29 mouse cellular contexts compared by ENCODE assay signal in genomic region chr1:88317279-88317678, GRCm38 (mm10). TPM values are rescaled to one million over a fixed set of nuclear protein-coding genes. Genes with fewer than 3 reads are reported as not detected.
A peak's percentile ranks its signal among the peaks of the same experiment; 100 is the strongest.
DNase-seq lines count a peak whose midpoint lies in the region; ATAC-seq and TF ChIP-seq lines count a peak whose summit lies in the region.
"Had no signal": no experiment of that assay in that cellular context is flagged by ENCODE, and none has a peak within 500 bp of the region (broad histone marks: within the 10 kb centered on the region; RNA-seq: fewer than 3 reads in every experiment).

No protein-coding gene starts in this region.

- no peaks in the 10 kb centered on the region for H3K27me3 ChIP-seq in liver, postnatal 0 days (ENCODE audit: insufficient read depth, low read length)
- no peaks in the 10 kb centered on the region for H3K27me3 ChIP-seq in lung, postnatal 0 days (replicated peaks; ENCODE audit: insufficient read depth, low read length)
- no peaks in the 10 kb centered on the region for H3K27me3 ChIP-seq in stomach, postnatal 0 days (ENCODE audit: control insufficient read depth, insufficient read depth, low read length)
- H3K27me3 ChIP-seq: embryonic facial prominence, embryonic 13.5 days; embryonic facial prominence, embryonic 15.5 days; forebrain, embryonic 12.5 days had no signal

- no peaks in the 10 kb centered on the region for H3K9me3 ChIP-seq in liver, postnatal 0 days (ENCODE audit: low read length)
- no peaks in the 10 kb centered on the region for H3K9me3 ChIP-seq in lung, postnatal 0 days (ENCODE audit: low read length)
- no peaks in the 10 kb centered on the region for H3K9me3 ChIP-seq in stomach, postnatal 0 days (ENCODE audit: control insufficient read depth, low read length)
- H3K9me3 ChIP-seq: embryonic facial prominence, embryonic 13.5 days; embryonic facial prominence, embryonic 15.5 days; forebrain, embryonic 10.5 days; forebrain, embryonic 12.5 days had no signal

- no peak for TF ChIP-seq EP300 in liver, postnatal 0 days (IDR thresholded peaks at IDR 0.05; ENCODE audit: low read depth)
- no peak for TF ChIP-seq EP300 in lung, postnatal 0 days (IDR thresholded peaks at IDR 0.05)
- TF ChIP-seq EP300 in stomach, postnatal 0 days (optimal IDR thresholded peaks at IDR 0.05) = no peak

- no peak overlapping the region for H3K9ac ChIP-seq in liver, postnatal 0 days (replicated peaks)
- no peak overlapping the region for H3K9ac ChIP-seq in lung, postnatal 0 days (replicated peaks; ENCODE audit: low read depth)
- no peak overlapping the region for H3K9ac ChIP-seq in stomach, postnatal 0 days (ENCODE audit: low read length)
- H3K9ac ChIP-seq: embryonic facial prominence, embryonic 13.5 days; embryonic facial prominence, embryonic 15.5 days; forebrain, embryonic 12.5 days had no signal

- H3K4me1 ChIP-seq in liver, postnatal 0 days (ENCODE audit: insufficient read depth) = no peaks in the 10 kb centered on the region
- H3K4me1 ChIP-seq in lung, postnatal 0 days (ENCODE audit: insufficient read depth, low read depth, low read length) = no peaks in the 10 kb centered on the region
- no peaks in the 10 kb centered on the region for H3K4me1 ChIP-seq in stomach, postnatal 0 days (replicated peaks; ENCODE audit: control insufficient read depth, insufficient read depth)
- H3K4me1 ChIP-seq: embryonic facial prominence, embryonic 13.5 days; embryonic facial prominence, embryonic 15.5 days; forebrain, embryonic 10.5 days; forebrain, embryonic 12.5 days had no signal

- WGBS in liver, postnatal 0 days (ENCODE audit: insufficient replicate concordance) = 62% methylated on average over 1 of the region's 1 CpGs
- WGBS in lung, postnatal 0 days = 72% methylated on average over 1 of the region's 1 CpGs
- WGBS in stomach, postnatal 0 days = 62% methylated on average over 1 of the region's 1 CpGs

- ATAC-seq in liver, postnatal 0 days = peak; percentile 84
- peak; percentile 41 for ATAC-seq in lung, postnatal 0 days
- peak; percentile 61; the same call in 1 of the 2 replicates for ATAC-seq in stomach, postnatal 0 days (ENCODE audit: low FRiP score, low TSS enrichment)
- ATAC-seq: activated CD4-positive, CD25-positive, alpha-beta regulatory T cell, adult 4 months; forebrain, embryonic 14.5 days; forebrain, embryonic 16.5 days; Patski had no signal

- TF ChIP-seq CTCF in liver, postnatal 0 days (IDR thresholded peaks at IDR 0.05; ENCODE audit: low read depth) = no peak
- no peak for TF ChIP-seq CTCF in lung, postnatal 0 days (IDR thresholded peaks at IDR 0.05)
- TF ChIP-seq CTCF in stomach, postnatal 0 days (IDR thresholded peaks at IDR 0.05; ENCODE audit: low read depth) = no peak

- H3K4me2 ChIP-seq in liver, postnatal 0 days (ENCODE audit: low read depth, low read length) = no peak overlapping the region
- no peak overlapping the region for H3K4me2 ChIP-seq in lung, postnatal 0 days (replicated peaks; ENCODE audit: low read depth, low read length)
- no peak overlapping the region for H3K4me2 ChIP-seq in stomach, postnatal 0 days (replicated peaks; ENCODE audit: low read depth)
- H3K4me2 ChIP-seq: embryonic facial prominence, embryonic 13.5 days; embryonic facial prominence, embryonic 15.5 days; forebrain, embryonic 12.5 days had no signal

- H3K4me3 ChIP-seq in liver, postnatal 0 days (ENCODE audit: low read depth, low read length) = no peak overlapping the region
- H3K4me3 ChIP-seq in lung, postnatal 0 days (ENCODE audit: low read depth, low read length) = no peak overlapping the region
- H3K4me3 ChIP-seq in stomach, postnatal 0 days (ENCODE audit: low read depth, low read length) = no peak overlapping the region
- H3K4me3 ChIP-seq: embryonic facial prominence, embryonic 13.5 days; embryonic facial prominence, embryonic 15.5 days; erythroblast, embryonic 14.5 days; forebrain, embryonic 10.5 days; forebrain, embryonic 12.5 days had no signal

- DNase-seq in adrenal gland, adult 2 months = peak; percentile 44
- DNase-seq in adrenal gland, postnatal 25 days = no peak
- no peak for DNase-seq in liver, postnatal 0 days
- no peak for DNase-seq in liver
- peak; percentile 19 for DNase-seq in lung, postnatal 0 days (ENCODE audit: low spot score)
- no peak for DNase-seq in lung, postnatal 25 days (ENCODE audit: low spot score)
- no peak for DNase-seq in stomach, postnatal 0 days (ENCODE audit: low spot score)
- no peak for DNase-seq in cerebellum, postnatal 10 days
- DNase-seq: adrenal gland, postnatal 10 days; cerebellum, adult 11-12 months; cerebellum, adult 2 months; cerebellum, adult 9-10 months; cerebellum, postnatal 14 days; cerebellum, postnatal 36 days; embryo, embryonic 11 days had no signal

- no peaks in the 10 kb centered on the region for H3K36me3 ChIP-seq in liver, postnatal 0 days (replicated peaks; ENCODE audit: insufficient read depth, low read length)
- H3K36me3 ChIP-seq in lung, postnatal 0 days (ENCODE audit: insufficient read depth, low read length) = no peaks in the 10 kb centered on the region
- no peaks in the 10 kb centered on the region for H3K36me3 ChIP-seq in stomach, postnatal 0 days (ENCODE audit: control insufficient read depth, insufficient read depth, low read length)
- H3K36me3 ChIP-seq: embryonic facial prominence, embryonic 13.5 days; embryonic facial prominence, embryonic 15.5 days; forebrain, embryonic 10.5 days; forebrain, embryonic 12.5 days had no signal

- H3K27ac ChIP-seq in liver, postnatal 0 days (ENCODE audit: low read depth) = no peak overlapping the region
- no peak overlapping the region for H3K27ac ChIP-seq in lung, postnatal 0 days (ENCODE audit: low read length)
- no peak overlapping the region for H3K27ac ChIP-seq in stomach, postnatal 0 days (replicated peaks)
- H3K27ac ChIP-seq: embryonic facial prominence, embryonic 13.5 days; embryonic facial prominence, embryonic 15.5 days; forebrain, embryonic 10.5 days; forebrain, embryonic 12.5 days had no signal

RNA-seq across cellular contexts. Expression of gene Trpm8, which starts 39.8 kb away (rescaled TPM):
- total RNA-seq in adrenal gland, adult 2 months (2021) = not detected
- polyA plus RNA-seq in adrenal gland, adult 2 months (2012; rRNA removed) = not detected in 2 replicates
- total RNA-seq in adrenal gland, postnatal 25 days (2021) = not detected in 2 replicates
- not detected in 2 replicates for polyA plus RNA-seq in liver, postnatal 0 days (2015; fragmentation: Nextera tagmentation; extraction: Ambion mirVana)
- polyA plus RNA-seq in lung, postnatal 0 days (2015; fragmentation: Nextera tagmentation; extraction: Ambion mirVana) = 0.05 TPM in 1 of 2 replicates, not detected in the other
- polyA plus RNA-seq in stomach, postnatal 0 days (2015; fragmentation: Nextera tagmentation; extraction: Ambion mirVana) = 0.02 and 0.06 TPM in 2 replicates
- total RNA-seq: adrenal gland, adult 18-20 months; adrenal gland, postnatal 10 days; adrenal gland, postnatal 36 days; common myeloid progenitor, adult 5-6 weeks; MEL had no signal
- polyA plus RNA-seq: activated CD4-positive, CD25-positive, alpha-beta regulatory T cell, adult 4 months; embryonic facial prominence, embryonic 11.5 days; embryonic facial prominence, embryonic 13.5 days; erythroblast, embryonic 14.5 days; forebrain, embryonic 10.5 days; forebrain, embryonic 12.5 days; forebrain, embryonic 14.5 days had no signal

RNA-seq across cellular contexts. Expression of gene Hjurp, which starts 39.8 kb away (rescaled TPM):
- total RNA-seq in adrenal gland, adult 2 months (2021) = 10 to 100 TPM; 24.7 to 25.5 TPM
- 13.6 and 17.5 TPM in 2 replicates for polyA plus RNA-seq in adrenal gland, adult 2 months (2012; rRNA removed)
- 58.4 and 64.0 TPM in 2 replicates for total RNA-seq in adrenal gland, postnatal 25 days (2021)
- 31.4 and 37.0 TPM in 2 replicates for polyA plus RNA-seq in liver, postnatal 0 days (2015; fragmentation: Nextera tagmentation; extraction: Ambion mirVana)
- polyA plus RNA-seq in lung, postnatal 0 days (2015; fragmentation: Nextera tagmentation; extraction: Ambion mirVana) = 21.9 and 26.0 TPM in 2 replicates
- polyA plus RNA-seq in stomach, postnatal 0 days (2015; fragmentation: Nextera tagmentation; extraction: Ambion mirVana) = 30.0 and 34.1 TPM in 2 replicates

Comparison
In these comparisons a context has a peak if more than half of its experiments do, and no peak if none do; other contexts are left out.
1. DNase-seq: peak in adrenal gland, adult 2 months (single experiment) and lung, postnatal 0 days (single experiment); none in adrenal gland, postnatal 25 days (single experiment), liver, postnatal 0 days (single experiment), liver (single experiment), lung, postnatal 25 days (single experiment), stomach, postnatal 0 days (single experiment) and cerebellum, postnatal 10 days (0 of 2).
2. Peak in every context shown above with its lines, with median percentiles within 50 percentile points of each other: ATAC-seq.